Mouse (Mus musculus) lung, postnatal 10 days (tissue): ENCODE measurements around the gene Tagap1.
"Not testable (repeated sequence)": the region's sequence is repeated elsewhere in the genome, so short reads cannot be mapped to it uniquely, and the experiment has no call there.

ENCODE experiments used
- DNase-seq: peaks from one replicate; pipeline ENCODE4 v3.0.0; 2021

The Tagap1 gene

GRCm38 (mm10) chr17:6961181-6962000 lies 435 bp upstream of the Tagap1 start:
- not testable (repeated sequence) for DNase-seq

GRCm38 (mm10) chr17:6960349-6960748 lies 607 bp downstream of the Tagap1 start:
- not testable (repeated sequence) for DNase-seq

- not testable (repeated sequence) for DNase-seq
Observed at GRCm38 (mm10) chr17:6959543-6960259, 1.3 kb downstream of the Tagap1 start.

GRCm38 (mm10) chr17:6958881-6959280 lies 2.1 kb downstream of the Tagap1 start:
- not testable (repeated sequence) for DNase-seq

- DNase-seq: not testable (repeated sequence)
Observed at GRCm38 (mm10) chr17:6948769-6949228, 12.2 kb downstream of the Tagap1 start.

GRCm38 (mm10) chr17:6947984-6948768 lies 12.8 kb downstream of the Tagap1 start, which contains the start of gene Rsph3b:
Gene Rsph3b (minus strand): TSS chr17:6948682.
- peak; percentile 87 for DNase-seq

- DNase-seq: not testable (repeated sequence)
Observed at GRCm38 (mm10) chr17:6947637-6947983, 13.3 kb downstream of the Tagap1 start.

GRCm38 (mm10) chr17:6942560-6942959 lies 18.4 kb downstream of the Tagap1 start:
- DNase-seq: not testable (repeated sequence)

- DNase-seq: not testable (repeated sequence)
Observed at GRCm38 (mm10) chr17:6931625-6932024, 29.3 kb downstream of the Tagap1 start.

- DNase-seq: not testable (repeated sequence)
Observed at GRCm38 (mm10) chr17:6920351-6920894, 40.5 kb downstream of the Tagap1 start.

- DNase-seq: not testable (repeated sequence)
Observed at GRCm38 (mm10) chr17:6919388-6919787, 41.6 kb downstream of the Tagap1 start.

GRCm38 (mm10) chr17:6915282-6915681 lies 45.7 kb downstream of the Tagap1 start:
- not testable (repeated sequence) for DNase-seq

- not testable (repeated sequence) for DNase-seq
Observed at GRCm38 (mm10) chr17:6914066-6914465, 46.9 kb downstream of the Tagap1 start.
